Mouse (Mus musculus): ENCODE results near the gene Timm8b.

DNA sequence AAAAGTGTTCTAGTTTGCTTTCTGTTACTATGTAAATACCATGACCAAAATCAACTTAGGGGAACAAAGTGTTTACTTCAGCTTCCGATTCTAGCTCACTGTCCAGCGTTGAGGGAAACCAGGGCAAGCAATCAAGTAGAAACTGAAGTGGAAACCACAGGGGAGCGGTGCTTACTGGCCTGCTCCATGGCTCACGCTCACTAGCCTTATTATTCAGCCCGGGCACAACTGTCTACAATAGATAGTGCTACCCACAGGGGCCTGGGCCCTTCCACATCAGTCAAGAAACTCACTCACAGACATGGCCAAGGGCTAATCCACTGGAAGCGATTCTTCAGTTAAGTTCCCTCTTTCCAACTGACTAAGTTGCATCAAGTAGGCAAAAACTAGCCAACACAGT is 2.2 kb upstream of the Timm8b start:
- TF ChIP-seq POLR2A (IDR thresholded peaks at IDR 0.05; ENCODE audit: insufficient read length, low read depth) (no peak), MAX (IDR thresholded peaks at IDR 0.05; ENCODE audit: low read depth) (no peak), MYOD1 (IDR thresholded peaks at IDR 0.05; ENCODE audit: control insufficient read depth in 1 of 3, insufficient read length in 2 of 3, low read depth in 2 of 3) (no peak), POLR2AphosphoS2 (IDR thresholded peaks at IDR 0.05; ENCODE audit: insufficient read length, low read depth) (no peak)

Measured in myocyte (in vitro differentiated cells).